Mouse (Mus musculus) layer of hippocampus, adult 8-10 months (tissue): ENCODE measurements around the gene Ankfn1. TPM values are rescaled to one million over a fixed set of nuclear protein-coding genes. Genes with fewer than 3 reads are reported as not detected.

Experiments used
- DNase-seq, 2 experiments: peaks; one replicate each; pipeline ENCODE4 v3.0.0; 2022; ENCODE audit warnings: low spot score in 2 of 2
- total RNA-seq, 4 experiments: library from RNA; stranded (reverse); gene quantifications; 2 replicates each; pipeline ENCODE4 v1.2.4; 2022

Gene Ankfn1
- total RNA-seq, 4 experiments from 2014 or later = 0.85 to 2.6 (median 1.5) TPM

GRCm38 (mm10) chr11:89579826-89580225 lies 197.6 kb downstream of the Ankfn1 start:
- no peak for DNase-seq

GRCm38 (mm10) chr11:89579111-89579510 lies 198.3 kb downstream of the Ankfn1 start:
- no peak for DNase-seq

- no peak for DNase-seq
These were observed 203.1 kb downstream of the Ankfn1 start for GRCm38 (mm10) chr11:89574269-89574838.

GRCm38 (mm10) chr11:89569391-89570145 lies 207.9 kb downstream of the Ankfn1 start:
- DNase-seq = no peak

- no peak for DNase-seq
These were observed 209.2 kb downstream of the Ankfn1 start for GRCm38 (mm10) chr11:89568246-89568645.

GRCm38 (mm10) chr11:89551441-89551840 lies 226.0 kb downstream of the Ankfn1 start:
- no peak for DNase-seq

GRCm38 (mm10) chr11:89550921-89551320 lies 226.5 kb downstream of the Ankfn1 start:
- DNase-seq = no peak

GRCm38 (mm10) chr11:89548786-89549185 lies 228.7 kb downstream of the Ankfn1 start:
- DNase-seq = no peak

- peak in 1 of 2 experiments; percentile 28 for DNase-seq
These were observed 231.3 kb downstream of the Ankfn1 start for GRCm38 (mm10) chr11:89546164-89546563.

- DNase-seq = no peak
These were observed 232.3 kb downstream of the Ankfn1 start for GRCm38 (mm10) chr11:89544856-89545817.

- no peak for DNase-seq
These were observed 239.1 kb downstream of the Ankfn1 start for GRCm38 (mm10) chr11:89538376-89538775.

GRCm38 (mm10) chr11:89527800-89528430 lies 249.5 kb downstream of the Ankfn1 start:
- no peak for DNase-seq

GRCm38 (mm10) chr11:89515501-89515901 lies 262.0 kb downstream of the Ankfn1 start:
- DNase-seq = no peak

GRCm38 (mm10) chr11:89508675-89509324 lies 268.7 kb downstream of the Ankfn1 start:
- no peak for DNase-seq

GRCm38 (mm10) chr11:89506595-89507245 lies 270.7 kb downstream of the Ankfn1 start:
- DNase-seq = no peak

GRCm38 (mm10) chr11:89505046-89505445 lies 272.4 kb downstream of the Ankfn1 start:
- no peak for DNase-seq

- DNase-seq = no peak
These were observed 275.7 kb downstream of the Ankfn1 start for GRCm38 (mm10) chr11:89501796-89502195.

- no peak for DNase-seq
These were observed 276.5 kb downstream of the Ankfn1 start for GRCm38 (mm10) chr11:89500961-89501360.

- DNase-seq = no peak
These were observed 296.4 kb downstream of the Ankfn1 start for GRCm38 (mm10) chr11:89481084-89481483.

- no peak for DNase-seq
These were observed 300.5 kb downstream of the Ankfn1 start for GRCm38 (mm10) chr11:89476927-89477326.
